Mouse (Mus musculus) bone marrow macrophage, adult 2 months (primary cell): Measurements from ENCODE around the gene Spred1.

Source experiments
- CTCF ChIP-seq: IDR thresholded peaks from 2 replicates; pipeline ENCODE4 v1.5.1; 2012; ENCODE audit warnings: low read depth, mild to moderate bottlenecking, low read length, moderate library complexity
- POLR2A ChIP-seq: IDR thresholded peaks from 2 replicates; pipeline ENCODE4 v1.6.1; 2012; ENCODE audit warnings: mild to moderate bottlenecking, low read depth, low read length, borderline replicate concordance

DNA sequence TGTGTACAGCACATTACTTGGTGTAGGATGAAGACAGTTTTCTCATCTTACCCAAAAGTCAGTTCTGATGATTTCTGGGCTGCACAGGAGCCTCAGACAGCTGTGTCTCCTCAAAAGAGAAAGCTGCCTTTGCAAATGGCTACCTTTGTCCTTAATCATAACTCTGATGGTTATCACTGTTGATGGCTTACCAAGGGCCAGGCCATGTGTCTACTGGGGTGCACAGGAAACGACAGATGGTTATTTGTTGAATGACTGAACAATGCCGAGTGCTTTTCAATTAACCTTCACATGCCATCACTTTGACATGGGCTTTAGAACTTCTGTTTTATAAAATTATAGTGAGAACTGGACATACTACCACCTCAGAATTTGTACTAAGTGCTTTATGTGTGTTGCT, 2.7 kb upstream of the Spred1 start:
- no peak for TF ChIP-seq POLR2A
- no peak for TF ChIP-seq CTCF
